Mouse (Mus musculus): Measurements from ENCODE around the gene Wdr61. TPM values are rescaled to one million over a fixed set of nuclear protein-coding genes. Genes with fewer than 3 reads are reported as not detected.

Gene Wdr61
- 72.1 and 75.4 TPM in 2 replicates for polyA plus RNA-seq (2015; fragmentation: Nextera tagmentation; extraction: Ambion mirVana)

- peak; percentile 99 for DNase-seq
- Histone ChIP-seq H3K36me3 (replicated peaks; ENCODE audit: insufficient read depth, low read length) (peaks cover 10% of the 10 kb centered on the region), H3K27ac (ENCODE audit: low read depth) (peak within 1 kb of the TSS; percentile 75), H3K27me3 (ENCODE audit: insufficient read depth, low read length) (no peaks in the 10 kb centered on the region), H3K9ac (replicated peaks) (peak within 1 kb of the TSS; percentile 89), H3K4me3 (ENCODE audit: low read depth, low read length) (peak within 1 kb of the TSS; percentile 88), H3K4me1 (ENCODE audit: insufficient read depth) (peaks cover 6% of the 10 kb centered on the region), H3K4me2 (ENCODE audit: low read depth, low read length) (peak within 1 kb of the TSS; percentile 88), H3K9me3 (ENCODE audit: low read length) (no peaks in the 10 kb centered on the region)
- WGBS (ENCODE audit: insufficient replicate concordance): 1% methylated on average over 32 of the region's 32 CpGs
- peak; percentile 99 for ATAC-seq
- TF ChIP-seq EP300 (IDR thresholded peaks at IDR 0.05; ENCODE audit: low read depth) (no peak), CTCF (IDR thresholded peaks at IDR 0.05; ENCODE audit: low read depth) (peak; percentile 89)
These were observed at the start of gene Wdr61 for GRCm38 (mm10) chr9:54733921-54734638. Wdr61 (minus strand) TSS chr9:54734519.

GRCm38 (mm10) chr9:54784003-54784402, 49.7 kb upstream of the Wdr61 start:
- ATAC-seq: no peak
- no peaks in the 10 kb centered on the region for H3K4me1 ChIP-seq (ENCODE audit: insufficient read depth)
- H3K4me2 ChIP-seq (ENCODE audit: low read depth, low read length): no peak overlapping the region
- no peaks in the 10 kb centered on the region for H3K9me3 ChIP-seq (ENCODE audit: low read length)
- WGBS (ENCODE audit: insufficient replicate concordance): 59% methylated on average over 3 of the region's 3 CpGs
- TF ChIP-seq EP300 (IDR thresholded peaks at IDR 0.05; ENCODE audit: low read depth): no peak
- TF ChIP-seq CTCF (IDR thresholded peaks at IDR 0.05; ENCODE audit: low read depth): no peak
- H3K27me3 ChIP-seq (ENCODE audit: insufficient read depth, low read length): no peaks in the 10 kb centered on the region
- no peak overlapping the region for H3K9ac ChIP-seq (replicated peaks)
- H3K27ac ChIP-seq (ENCODE audit: low read depth): no peak overlapping the region
- H3K4me3 ChIP-seq (ENCODE audit: low read depth, low read length): no peak overlapping the region
- no peaks in the 10 kb centered on the region for H3K36me3 ChIP-seq (replicated peaks; ENCODE audit: insufficient read depth, low read length)
- no peak for DNase-seq

GRCm38 (mm10) chr9:54782504-54782903, 48.2 kb upstream of the Wdr61 start:
- WGBS (ENCODE audit: insufficient replicate concordance): 74% methylated on average over 15 of the region's 15 CpGs
- no peak overlapping the region for H3K4me2 ChIP-seq (ENCODE audit: low read depth, low read length)
- no peak for DNase-seq

GRCm38 (mm10) chr9:54779280-54779679, 45.0 kb upstream of the Wdr61 start:
- 79% methylated on average over 8 of the region's 8 CpGs for WGBS (ENCODE audit: insufficient replicate concordance)
- no peak overlapping the region for H3K4me3 ChIP-seq (ENCODE audit: low read depth, low read length)
- no peaks in the 10 kb centered on the region for H3K36me3 ChIP-seq (replicated peaks; ENCODE audit: insufficient read depth, low read length)
- ATAC-seq (no peak), DNase-seq (no peak)
- no peak for TF ChIP-seq CTCF (IDR thresholded peaks at IDR 0.05; ENCODE audit: low read depth)
- no peak for TF ChIP-seq EP300 (IDR thresholded peaks at IDR 0.05; ENCODE audit: low read depth)
- H3K4me2 ChIP-seq (ENCODE audit: low read depth, low read length): no peak overlapping the region
- no peaks in the 10 kb centered on the region for H3K4me1 ChIP-seq (ENCODE audit: insufficient read depth)
- no peak overlapping the region for H3K27ac ChIP-seq (ENCODE audit: low read depth)
- no peak overlapping the region for H3K9ac ChIP-seq (replicated peaks)
- H3K9me3 ChIP-seq (ENCODE audit: low read length): no peaks in the 10 kb centered on the region
- H3K27me3 ChIP-seq (ENCODE audit: insufficient read depth, low read length): no peaks in the 10 kb centered on the region

More at GRCm38 (mm10) chr9:54782504-54782903, 48.2 kb upstream of the Wdr61 start:
- H3K9ac ChIP-seq (replicated peaks): no peak overlapping the region
- no peaks in the 10 kb centered on the region for H3K36me3 ChIP-seq (replicated peaks; ENCODE audit: insufficient read depth, low read length)
- no peaks in the 10 kb centered on the region for H3K9me3 ChIP-seq (ENCODE audit: low read length)
- H3K27ac ChIP-seq (ENCODE audit: low read depth): no peak overlapping the region
- H3K4me3 ChIP-seq (ENCODE audit: low read depth, low read length): no peak overlapping the region
- TF ChIP-seq CTCF (IDR thresholded peaks at IDR 0.05; ENCODE audit: low read depth) (no peak), EP300 (IDR thresholded peaks at IDR 0.05; ENCODE audit: low read depth) (no peak)
- H3K27me3 ChIP-seq (ENCODE audit: insufficient read depth, low read length): no peaks in the 10 kb centered on the region
- no peak for ATAC-seq
- H3K4me1 ChIP-seq (ENCODE audit: insufficient read depth): no peaks in the 10 kb centered on the region

GRCm38 (mm10) chr9:54776451-54776982, 42.2 kb upstream of the Wdr61 start:
- TF ChIP-seq EP300 (IDR thresholded peaks at IDR 0.05; ENCODE audit: low read depth): no peak
- TF ChIP-seq CTCF (IDR thresholded peaks at IDR 0.05; ENCODE audit: low read depth): no peak
- no peaks in the 10 kb centered on the region for H3K36me3 ChIP-seq (replicated peaks; ENCODE audit: insufficient read depth, low read length)
- no peak overlapping the region for H3K4me3 ChIP-seq (ENCODE audit: low read depth, low read length)
- 68% methylated on average over 13 of the region's 13 CpGs for WGBS (ENCODE audit: insufficient replicate concordance)
- no peaks in the 10 kb centered on the region for H3K27me3 ChIP-seq (ENCODE audit: insufficient read depth, low read length)
- H3K27ac ChIP-seq (ENCODE audit: low read depth): no peak overlapping the region
- no peaks in the 10 kb centered on the region for H3K9me3 ChIP-seq (ENCODE audit: low read length)
- H3K9ac ChIP-seq (replicated peaks): no peak overlapping the region
- no peak for ATAC-seq
- H3K4me1 ChIP-seq (ENCODE audit: insufficient read depth): no peaks in the 10 kb centered on the region
- DNase-seq: no peak
- H3K4me2 ChIP-seq (ENCODE audit: low read depth, low read length): no peak overlapping the region

- WGBS (ENCODE audit: insufficient replicate concordance): 64% methylated on average over 11 of the region's 11 CpGs
These were observed 35.9 kb upstream of the Wdr61 start for GRCm38 (mm10) chr9:54770140-54770780.

More at GRCm38 (mm10) chr9:54770140-54770780, 35.9 kb upstream of the Wdr61 start:
- Histone ChIP-seq H3K27ac (ENCODE audit: low read depth) (no peak overlapping the region), H3K9ac (replicated peaks) (no peak overlapping the region), H3K9me3 (ENCODE audit: low read length) (no peaks in the 10 kb centered on the region), H3K4me2 (ENCODE audit: low read depth, low read length) (no peak overlapping the region), H3K36me3 (replicated peaks; ENCODE audit: insufficient read depth, low read length) (no peaks in the 10 kb centered on the region), H3K4me1 (ENCODE audit: insufficient read depth) (no peaks in the 10 kb centered on the region; the same call in 1 of the 2 replicates), H3K4me3 (ENCODE audit: low read depth, low read length) (no peak overlapping the region), H3K27me3 (ENCODE audit: insufficient read depth, low read length) (peaks cover 31% of the 10 kb centered on the region)
- ATAC-seq (no peak), DNase-seq (no peak)
- TF ChIP-seq CTCF (IDR thresholded peaks at IDR 0.05; ENCODE audit: low read depth) (no peak), EP300 (IDR thresholded peaks at IDR 0.05; ENCODE audit: low read depth) (no peak)

Data from liver, postnatal 0 days (tissue).